Mouse (Mus musculus) layer of hippocampus, adult 9-10 months (tissue): Measurements from ENCODE around the gene Galnt7.

Experiments used
- DNase-seq: peaks from one replicate; pipeline ENCODE4 v3.0.0; 2022; ENCODE audit warnings: low spot score

Galnt7 gene

GRCm38 (mm10) chr8:57628787-57629664 lies 23.8 kb downstream of the Galnt7 start:
- no peak for DNase-seq

GRCm38 (mm10) chr8:57627946-57628786 lies 24.7 kb downstream of the Galnt7 start:
- DNase-seq: no peak

- no peak for DNase-seq
Observed at GRCm38 (mm10) chr8:57623955-57624354, 28.9 kb downstream of the Galnt7 start.

GRCm38 (mm10) chr8:57623051-57623450 lies 29.8 kb downstream of the Galnt7 start:
- no peak for DNase-seq

GRCm38 (mm10) chr8:57616965-57617364 lies 35.9 kb downstream of the Galnt7 start:
- no peak for DNase-seq

- DNase-seq: no peak
Observed at GRCm38 (mm10) chr8:57615016-57615657, 37.7 kb downstream of the Galnt7 start.

GRCm38 (mm10) chr8:57611419-57611977 lies 41.3 kb downstream of the Galnt7 start:
- DNase-seq: no peak

DNA sequence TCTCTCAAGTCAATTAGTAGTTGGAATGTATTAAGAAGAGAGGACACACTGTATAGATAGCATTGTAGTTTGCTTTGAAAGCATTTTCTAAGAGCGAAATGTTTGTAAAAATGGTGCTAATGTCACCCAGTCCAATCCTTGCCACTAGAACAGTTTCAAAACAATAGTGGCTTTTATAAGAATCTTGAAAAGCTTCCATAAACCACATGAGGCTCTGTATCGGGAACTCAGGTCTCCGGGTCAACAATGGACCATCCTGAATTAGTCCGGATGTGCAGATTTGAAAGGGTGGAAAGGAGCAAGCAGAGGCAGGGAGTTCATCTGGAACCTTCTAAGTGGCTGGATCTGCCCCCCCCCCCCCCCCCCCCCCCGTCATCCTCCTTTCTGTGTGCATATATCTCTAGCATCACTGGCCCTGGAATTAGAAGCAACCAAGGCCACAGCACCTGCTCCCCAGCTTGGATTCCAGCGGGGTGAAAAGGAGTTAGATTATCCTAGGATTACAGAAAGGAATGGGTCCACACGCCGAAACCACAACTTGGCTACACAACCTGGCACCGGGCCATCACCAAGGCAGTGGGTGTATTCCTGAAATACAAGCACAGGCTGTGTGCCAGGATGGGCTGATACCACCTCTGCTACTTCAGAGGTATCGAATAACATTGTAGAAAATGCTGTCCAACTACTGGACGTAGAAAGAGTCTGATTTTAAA lies 42.0 kb downstream of the Galnt7 start:
- no peak for DNase-seq

GRCm38 (mm10) chr8:57602511-57602910 lies 50.3 kb downstream of the Galnt7 start:
- DNase-seq: no peak

GRCm38 (mm10) chr8:57601987-57602418 lies 50.8 kb downstream of the Galnt7 start:
- DNase-seq: no peak

DNA sequence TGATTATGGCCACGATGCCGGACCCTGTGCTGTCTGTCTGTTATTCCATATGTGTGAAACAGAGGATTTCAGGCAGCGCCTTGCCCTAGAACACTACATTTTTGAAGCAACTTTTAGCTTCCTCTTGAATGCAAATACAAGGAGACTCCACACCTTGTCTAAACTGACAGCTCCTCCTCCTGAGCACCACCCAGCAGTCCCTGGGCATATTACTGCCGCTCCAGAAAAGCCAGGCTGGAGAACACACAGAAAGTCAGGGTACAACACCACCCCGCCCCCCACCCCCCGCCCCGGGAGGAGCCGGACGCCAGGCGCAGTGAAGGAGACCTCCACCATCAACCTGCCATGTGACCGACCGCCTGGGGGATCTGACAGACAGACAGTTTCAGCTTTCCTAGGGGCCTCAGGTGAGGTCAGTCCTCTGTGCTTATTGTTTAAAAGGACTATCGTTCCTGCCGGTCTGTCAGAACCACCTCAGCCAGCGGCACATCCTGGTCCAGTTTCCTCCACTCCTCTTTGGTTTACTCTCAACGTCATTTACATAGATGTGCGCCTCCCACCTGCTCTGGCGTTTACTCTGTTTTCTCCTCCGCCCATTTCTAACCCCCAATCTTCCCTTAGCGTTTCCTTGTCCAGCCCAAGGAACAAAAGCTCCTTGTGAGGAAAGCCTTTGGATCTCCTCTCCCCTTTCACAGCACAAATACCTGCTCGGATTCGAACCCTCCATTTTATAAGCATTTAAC lies 52.8 kb downstream of the Galnt7 start:
- DNase-seq: no peak

DNA sequence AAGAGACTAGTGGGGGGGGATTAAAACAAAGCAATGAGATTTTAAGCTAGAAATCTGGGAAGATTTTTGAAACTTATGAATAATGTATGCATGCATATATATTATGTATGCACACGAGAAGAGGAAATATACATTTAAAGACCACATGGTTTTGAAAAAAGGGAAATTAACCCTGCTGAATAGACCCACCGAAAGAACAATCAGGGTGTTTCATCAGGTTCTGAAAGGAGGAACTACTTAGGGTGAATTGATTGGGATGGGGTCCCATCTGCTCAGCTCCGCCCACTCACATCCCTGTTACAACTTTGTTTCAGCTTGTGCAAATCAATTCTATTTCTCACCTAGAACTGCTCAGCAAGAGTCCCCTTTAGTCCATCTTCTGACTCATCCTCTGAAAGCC lies 57.0 kb downstream of the Galnt7 start:
- no peak for DNase-seq

- no peak for DNase-seq
Observed at GRCm38 (mm10) chr8:57594175-57594885, 58.5 kb downstream of the Galnt7 start.

DNA sequence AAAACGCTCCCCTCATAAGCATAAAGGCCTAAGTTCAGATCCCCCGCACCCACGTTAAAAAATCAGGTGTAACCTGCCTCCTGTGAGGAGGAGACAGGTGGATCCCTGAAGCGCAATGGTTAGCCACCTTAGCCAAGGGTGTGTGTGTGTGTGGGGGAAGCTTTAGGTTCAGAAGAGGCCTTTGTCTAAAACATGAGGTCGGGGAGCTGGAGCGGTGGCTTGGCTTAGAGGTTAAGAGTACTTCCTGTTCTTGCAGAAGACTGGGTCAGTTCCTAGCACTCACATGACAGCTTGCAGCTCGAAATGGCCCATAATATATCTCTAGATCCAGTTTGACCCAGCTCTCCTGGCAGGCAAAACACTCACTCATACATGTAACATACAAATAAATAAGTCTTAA lies 60.2 kb downstream of the Galnt7 start:
- no peak for DNase-seq

DNA sequence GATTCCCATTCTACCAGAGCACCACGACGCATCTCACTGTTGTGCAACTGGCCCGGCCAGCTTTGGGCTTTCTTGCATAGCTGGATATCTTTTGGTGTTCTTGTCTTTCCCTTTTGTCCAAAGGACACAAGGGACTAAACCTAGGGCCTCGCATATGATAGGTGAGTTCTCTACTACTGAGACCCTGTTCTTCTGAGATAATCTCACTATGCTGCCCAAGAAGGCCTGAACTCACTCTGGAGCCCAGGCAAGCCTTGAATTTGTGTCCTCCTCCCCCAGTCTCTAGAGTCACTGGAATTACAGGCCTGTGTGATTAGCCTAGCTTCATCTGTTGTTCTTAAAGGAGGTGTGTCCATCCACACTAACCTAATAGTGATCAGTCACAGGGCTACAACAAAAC lies 61.2 kb downstream of the Galnt7 start:
- no peak for DNase-seq

DNA sequence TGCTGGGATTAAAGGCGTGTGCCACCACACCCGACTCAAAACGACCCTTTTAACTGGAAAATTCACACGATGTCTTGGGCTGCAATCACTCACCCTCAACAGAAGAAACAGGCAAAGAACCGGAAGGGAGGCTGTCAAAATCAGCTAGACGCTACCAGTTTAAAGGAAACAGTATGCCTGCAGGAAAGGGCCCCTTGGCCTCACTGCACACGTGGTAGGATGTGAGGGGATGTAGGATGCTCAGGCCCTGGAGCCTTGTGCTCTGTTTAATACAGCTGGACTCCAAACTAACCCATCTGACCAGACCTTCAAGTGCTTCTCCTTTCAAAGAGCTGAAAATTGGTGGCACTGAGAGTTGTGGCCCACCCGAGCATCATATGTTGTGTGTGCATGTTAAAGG lies 62.8 kb downstream of the Galnt7 start:
- no peak for DNase-seq

DNA sequence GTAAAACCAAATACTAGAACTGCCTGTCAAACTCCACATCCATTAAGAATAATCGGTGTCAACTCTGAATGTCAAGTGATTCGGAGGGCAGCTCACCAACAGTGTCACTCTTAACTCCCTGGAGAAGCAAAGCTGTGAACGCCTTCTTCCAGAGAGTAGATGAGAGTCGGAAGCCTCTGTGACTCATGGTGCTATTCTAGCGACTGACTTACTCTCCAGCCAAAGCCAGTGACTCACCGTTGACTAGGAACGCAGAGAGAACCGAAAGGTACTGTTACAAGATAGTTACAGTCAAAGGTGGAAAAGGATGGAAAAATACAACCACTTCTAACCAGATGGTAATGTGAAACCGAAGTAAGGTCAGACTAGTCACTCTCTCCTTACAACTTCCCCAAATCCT lies 63.7 kb downstream of the Galnt7 start:
- DNase-seq: no peak

- no peak for DNase-seq
Observed at GRCm38 (mm10) chr8:57588604-57589003, 64.2 kb downstream of the Galnt7 start.

DNA sequence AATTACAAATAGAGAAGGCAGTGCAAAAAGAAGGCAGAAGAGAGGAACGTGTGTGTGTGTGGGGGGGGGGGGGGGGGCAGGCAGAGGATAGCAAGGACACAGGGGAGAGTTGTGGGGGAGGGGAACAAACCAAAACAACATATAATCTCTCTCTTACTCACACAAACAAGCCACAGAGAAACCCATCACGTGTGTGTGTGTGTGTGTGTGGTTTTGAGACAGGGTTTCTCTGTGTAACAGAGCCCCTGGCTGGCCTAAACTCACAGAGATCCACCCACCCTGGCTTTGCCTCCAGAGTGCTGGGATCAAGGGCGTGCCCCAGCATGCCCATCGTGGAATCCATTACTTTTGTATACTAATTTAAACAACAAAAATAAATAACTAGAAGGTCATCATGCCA lies 66.2 kb downstream of the Galnt7 start:
- DNase-seq: no peak

DNA sequence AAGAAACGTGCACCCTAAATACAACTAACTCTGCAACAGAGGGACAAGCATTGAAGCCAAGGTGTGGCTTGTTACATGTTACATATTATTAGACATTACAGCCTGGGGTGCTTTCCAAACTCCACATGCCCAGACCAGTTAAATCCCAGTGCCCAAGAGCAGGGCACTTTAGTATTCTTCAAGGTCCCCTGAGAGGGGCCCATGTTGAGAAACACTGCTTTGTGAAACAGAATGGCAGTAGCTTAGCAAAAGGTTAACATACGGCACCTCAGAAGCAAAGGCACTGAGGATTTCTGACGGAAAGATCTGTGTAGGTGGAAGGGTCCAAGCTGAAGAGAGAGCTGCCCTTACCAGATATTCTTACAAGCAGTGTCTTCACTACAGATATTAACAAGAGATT lies 67.0 kb downstream of the Galnt7 start:
- DNase-seq: no peak
